Mouse (Mus musculus): Measurements from ENCODE around the gene Atxn1.

Atxn1 gene

GRCm38 (mm10) chr13:45661283-45662185 lies 303.3 kb downstream of the Atxn1 start:
- no peak for DNase-seq

- DNase-seq: no peak
Observed at GRCm38 (mm10) chr13:45659813-45660212, 305.0 kb downstream of the Atxn1 start.

- no peak for DNase-seq
Observed at GRCm38 (mm10) chr13:45658343-45658742, 306.5 kb downstream of the Atxn1 start.

GRCm38 (mm10) chr13:45657176-45657575 lies 307.6 kb downstream of the Atxn1 start:
- no peak for DNase-seq

- no peak for DNase-seq
Observed at GRCm38 (mm10) chr13:45651652-45652241, 313.1 kb downstream of the Atxn1 start.

- no peak for DNase-seq
Observed at GRCm38 (mm10) chr13:45649197-45649812, 315.5 kb downstream of the Atxn1 start.

- no peak for DNase-seq
Observed at GRCm38 (mm10) chr13:45643780-45644395, 320.9 kb downstream of the Atxn1 start.

- no peak for DNase-seq
Observed at GRCm38 (mm10) chr13:45642913-45643312, 321.9 kb downstream of the Atxn1 start.

GRCm38 (mm10) chr13:45640431-45640830 lies 324.4 kb downstream of the Atxn1 start:
- peak; percentile 90 for DNase-seq

- DNase-seq: no peak
Observed at GRCm38 (mm10) chr13:45638281-45638680, 326.5 kb downstream of the Atxn1 start.

- DNase-seq: peak; percentile 92
Observed at GRCm38 (mm10) chr13:45637324-45637723, 327.5 kb downstream of the Atxn1 start.

GRCm38 (mm10) chr13:45636435-45636834 lies 328.4 kb downstream of the Atxn1 start:
- DNase-seq: no peak

GRCm38 (mm10) chr13:45633918-45634317 lies 330.9 kb downstream of the Atxn1 start:
- DNase-seq: no peak

GRCm38 (mm10) chr13:45632133-45632532 lies 332.7 kb downstream of the Atxn1 start:
- DNase-seq: no peak

GRCm38 (mm10) chr13:45630518-45631290 lies 334.1 kb downstream of the Atxn1 start:
- DNase-seq: peak; percentile 90

GRCm38 (mm10) chr13:45629750-45630149 lies 335.1 kb downstream of the Atxn1 start:
- DNase-seq: peak; percentile 89

GRCm38 (mm10) chr13:45628341-45628740 lies 336.5 kb downstream of the Atxn1 start:
- DNase-seq: peak; percentile 85

GRCm38 (mm10) chr13:45627206-45627751 lies 337.5 kb downstream of the Atxn1 start:
- peak; percentile 98 for DNase-seq

GRCm38 (mm10) chr13:45625740-45626139 lies 339.1 kb downstream of the Atxn1 start:
- DNase-seq: peak; percentile 83

- no peak for DNase-seq
Observed at GRCm38 (mm10) chr13:45623846-45624245, 341.0 kb downstream of the Atxn1 start.

GRCm38 (mm10) chr13:45622871-45623546 lies 341.8 kb downstream of the Atxn1 start:
- peak; percentile 94 for DNase-seq

GRCm38 (mm10) chr13:45620687-45621086 lies 344.1 kb downstream of the Atxn1 start:
- no peak for DNase-seq
